ENCODE assay signal across 10 mouse cellular contexts in the genomic region with DNA sequence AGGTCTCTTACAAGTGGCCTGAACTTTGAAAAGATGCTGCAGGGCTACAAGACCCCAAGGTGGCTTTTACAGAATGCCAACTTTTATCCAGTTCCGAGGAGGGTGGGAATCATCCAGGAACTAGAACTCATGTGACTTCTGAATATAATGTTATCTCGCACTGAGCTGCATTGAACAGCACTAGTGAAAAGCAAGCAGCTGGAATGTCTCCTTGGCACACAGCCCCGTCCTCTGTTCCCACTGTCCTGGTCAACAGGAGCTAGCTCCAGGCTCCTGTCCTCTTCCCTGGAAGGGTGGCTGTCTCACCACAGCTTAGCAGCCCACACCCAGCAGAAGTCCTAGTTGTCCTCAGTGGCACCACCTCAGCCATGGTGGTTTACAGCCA.
A peak's percentile ranks its signal among the peaks of the same experiment; 100 is the strongest.
DNase-seq lines count a peak whose midpoint lies in the region; ATAC-seq lines count a peak whose summit lies in the region.
"Had no signal": no experiment of that assay in that cellular context is flagged by ENCODE, and none has a peak within 500 bp of the region (broad histone marks: within the 10 kb centered on the region; RNA-seq: fewer than 3 reads in every experiment).

No protein-coding gene starts in this region.

- H3K4me2 ChIP-seq in heart, embryonic 15.5 days: peak overlapping the region; percentile 35
- no peak overlapping the region for H3K4me2 ChIP-seq in lung, embryonic 15.5 days
- H3K4me2 ChIP-seq: forebrain, embryonic 12.5 days; neural tube, embryonic 12.5 days had no signal

- 15% methylated on average over 3 of the region's 3 CpGs for WGBS in heart, embryonic 15.5 days
- 28% methylated on average over 3 of the region's 3 CpGs for WGBS in lung, embryonic 15.5 days

- H3K4me1 ChIP-seq in heart, embryonic 15.5 days (replicated peaks): peaks cover 47% of the 10 kb centered on the region
- H3K4me1 ChIP-seq in lung, embryonic 15.5 days: peaks cover 11% of the 10 kb centered on the region
- H3K4me1 ChIP-seq: neural tube, embryonic 12.5 days had no signal

- no peak overlapping the region for H3K4me3 ChIP-seq in heart, embryonic 15.5 days
- no peak overlapping the region for H3K4me3 ChIP-seq in lung, embryonic 15.5 days
- H3K4me3 ChIP-seq: forebrain, embryonic 12.5 days; neural tube, embryonic 12.5 days had no signal

- no peaks in the 10 kb centered on the region for H3K27me3 ChIP-seq in heart, embryonic 15.5 days
- no peaks in the 10 kb centered on the region for H3K27me3 ChIP-seq in lung, embryonic 15.5 days
- H3K27me3 ChIP-seq: forebrain, embryonic 12.5 days; neural tube, embryonic 12.5 days had no signal

- peak; percentile 82 for ATAC-seq in heart, embryonic 15.5 days (replicated peaks; ENCODE audit: insufficient number of reproducible peaks, insufficient read depth, low FRiP score, low read depth)
- ATAC-seq in lung, embryonic 15.5 days (ENCODE audit: borderline replicate concordance, extremely low read depth, low FRiP score, low TSS enrichment): peak; percentile 32; the same call in 1 of the 2 replicates

- H3K27ac ChIP-seq in heart, embryonic 15.5 days: peak overlapping the region; percentile 90
- H3K27ac ChIP-seq in lung, embryonic 15.5 days: no peak overlapping the region
- H3K27ac ChIP-seq: forebrain, embryonic 12.5 days; neural tube, embryonic 12.5 days had no signal

- no peaks in the 10 kb centered on the region for H3K9me3 ChIP-seq in heart, embryonic 15.5 days (replicated peaks)
- H3K9me3 ChIP-seq in lung, embryonic 15.5 days: no peaks in the 10 kb centered on the region
- H3K9me3 ChIP-seq: forebrain, embryonic 12.5 days; neural tube, embryonic 12.5 days had no signal

- peak; percentile 14 for DNase-seq in NIH3T3 (ENCODE audit: low read depth)
- DNase-seq in adrenal gland, postnatal 25 days: peak; percentile 26
- DNase-seq in retina, embryonic 14.5 days (ENCODE audit: low spot score): no peak
- DNase-seq in layer of hippocampus, postnatal 10 days (ENCODE audit: low spot score in 2 of 2): no peak
- DNase-seq in thymus, postnatal 10 days (ENCODE audit: low spot score in 2 of 2): no peak

- H3K9ac ChIP-seq in heart, embryonic 15.5 days: no peak overlapping the region
- H3K9ac ChIP-seq in lung, embryonic 15.5 days: no peak overlapping the region
- H3K9ac ChIP-seq: forebrain, embryonic 12.5 days; neural tube, embryonic 12.5 days had no signal

- H3K36me3 ChIP-seq in heart, embryonic 15.5 days: peaks cover 48% of the 10 kb centered on the region
- H3K36me3 ChIP-seq in lung, embryonic 15.5 days: peaks cover 27% of the 10 kb centered on the region
- H3K36me3 ChIP-seq: G1E had no signal

Comparison
In these comparisons a context has a peak if more than half of its experiments do, and no peak if none do; other contexts are left out.
1. DNase-seq: peak in NIH3T3 (single experiment) and adrenal gland, postnatal 25 days (single experiment); none in retina, embryonic 14.5 days (single experiment), layer of hippocampus, postnatal 10 days (0 of 2) and thymus, postnatal 10 days (0 of 2).